Mouse (Mus musculus) lung, embryonic 14.5 days (tissue): ENCODE data around the gene Cuedc2. TPM values are rescaled to one million over a fixed set of nuclear protein-coding genes. Genes with fewer than 3 reads are reported as not detected.
A peak's percentile ranks its signal among the peaks of the same experiment; 100 is the strongest.

Source experiments
- ATAC-seq: fragments of 200-750 bp; cut with Nextera tagmentation; 2 replicates; pipeline ENCODE4 v1.8.0; 2017; ENCODE audit warnings: mild to moderate bottlenecking, moderate TSS enrichment, moderate library complexity; ENCODE audit not compliant: insufficient read depth
- DNase-seq: peaks from one replicate; pipeline ENCODE4 v3.0.0-alpha.2; 2015
- H3K27ac ChIP-seq: fragments of 300-500 bp; sonication (generic); 2 replicates; pipeline ENCODE4 v1.5.1; 2014; ENCODE audit warnings: low read depth, mild to moderate bottlenecking, moderate library complexity
- H3K27me3 ChIP-seq: fragments of 300-500 bp; sonication (generic); 2 replicates; pipeline ENCODE4 v1.6.1; 2014; ENCODE audit warnings: low read length, control low read depth; ENCODE audit not compliant: insufficient read depth
- H3K36me3 ChIP-seq: fragments of 300-500 bp; sonication (generic); 2 replicates; pipeline ENCODE4 v1.6.1; 2014; ENCODE audit warnings: control low read depth; ENCODE audit not compliant: insufficient read depth
- H3K4me1 ChIP-seq: fragments of 300-500 bp; sonication (generic); 2 replicates; pipeline ENCODE4 v1.6.1; 2014; ENCODE audit warnings: antibody characterized with exemption, control low read depth; ENCODE audit not compliant: insufficient read depth
- H3K4me2 ChIP-seq: fragments of 300-500 bp; sonication (generic); 2 replicates; pipeline ENCODE4 v1.6.1; 2014; ENCODE audit warnings: mild to moderate bottlenecking
- H3K4me3 ChIP-seq: fragments of 300-500 bp; sonication (generic); 2 replicates; pipeline ENCODE4 v1.5.1; 2014; ENCODE audit warnings: low read depth, low read length
- H3K9ac ChIP-seq: fragments of 300-500 bp; sonication (generic); 2 replicates; pipeline ENCODE4 v1.6.1; 2014
- H3K9me3 ChIP-seq: fragments of 300-500 bp; sonication (generic); 2 replicates; pipeline ENCODE4 v1.6.1; 2016; ENCODE audit warnings: low read depth, low read length, control low read depth
- CTCF ChIP-seq: IDR thresholded peaks from 2 replicates; pipeline ENCODE4 v1.5.1; 2016; ENCODE audit warnings: antibody characterized with exemption, low read depth
- WGBS: fragments of 180-500 bp; shearing (Covaris S2); extraction: QIAGEN DNeasy Blood & Tissue Kit; methylation state at CpG from one replicate; pipeline ENCODE4 v1.1.7; 2014; 5-methylcytosine and 5-hydroxymethylcytosine counted together
- polyA plus RNA-seq: library from polyadenylated mRNA; unstranded; fragments of >200 nt; fragmentation: Nextera tagmentation; extraction: Ambion mirVana; gene quantifications from 2 replicates; pipeline ENCODE4 v1.2.1, GENCODE M21; 2014

Gene Cuedc2
- polyA plus RNA-seq, 1 experiment from 2014 or later: 145 TPM

DNA sequence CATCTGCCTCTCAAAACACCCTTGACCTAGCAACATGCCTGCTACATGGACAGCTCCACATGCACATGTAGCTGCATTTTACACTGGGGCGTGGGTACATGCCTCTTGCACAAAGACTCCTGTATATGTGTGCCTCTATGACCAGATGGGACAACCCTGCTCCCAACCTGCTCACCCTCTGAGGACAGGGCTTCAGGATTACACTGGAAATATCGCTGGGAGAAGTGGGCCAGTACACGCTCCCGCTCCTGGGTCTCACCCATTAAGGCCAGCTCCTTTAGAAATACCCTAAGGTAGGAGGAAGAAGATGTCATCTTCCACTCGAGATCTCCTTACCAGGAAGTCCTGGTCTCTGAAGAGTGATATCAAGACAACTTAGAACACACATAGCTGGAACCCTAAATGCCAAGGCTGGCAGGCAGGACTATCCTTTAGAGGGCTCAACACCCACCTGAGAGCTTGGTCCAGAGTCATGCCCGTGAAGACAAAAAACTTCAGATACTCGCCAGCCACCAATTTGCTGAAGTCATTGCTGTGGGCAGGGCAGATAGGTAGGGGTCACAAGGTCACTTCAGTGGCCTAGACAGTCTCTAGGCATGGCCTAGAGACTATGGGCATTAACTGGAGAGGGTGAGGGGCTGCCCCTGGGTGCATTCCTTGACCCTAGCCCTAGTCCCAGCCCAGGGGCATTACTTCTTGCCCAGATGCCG, 18.3 kb downstream of the Cuedc2 start:
- no peak for DNase-seq
- 73% methylated on average over 8 of the region's 8 CpGs for WGBS
- no peak for ATAC-seq

DNA sequence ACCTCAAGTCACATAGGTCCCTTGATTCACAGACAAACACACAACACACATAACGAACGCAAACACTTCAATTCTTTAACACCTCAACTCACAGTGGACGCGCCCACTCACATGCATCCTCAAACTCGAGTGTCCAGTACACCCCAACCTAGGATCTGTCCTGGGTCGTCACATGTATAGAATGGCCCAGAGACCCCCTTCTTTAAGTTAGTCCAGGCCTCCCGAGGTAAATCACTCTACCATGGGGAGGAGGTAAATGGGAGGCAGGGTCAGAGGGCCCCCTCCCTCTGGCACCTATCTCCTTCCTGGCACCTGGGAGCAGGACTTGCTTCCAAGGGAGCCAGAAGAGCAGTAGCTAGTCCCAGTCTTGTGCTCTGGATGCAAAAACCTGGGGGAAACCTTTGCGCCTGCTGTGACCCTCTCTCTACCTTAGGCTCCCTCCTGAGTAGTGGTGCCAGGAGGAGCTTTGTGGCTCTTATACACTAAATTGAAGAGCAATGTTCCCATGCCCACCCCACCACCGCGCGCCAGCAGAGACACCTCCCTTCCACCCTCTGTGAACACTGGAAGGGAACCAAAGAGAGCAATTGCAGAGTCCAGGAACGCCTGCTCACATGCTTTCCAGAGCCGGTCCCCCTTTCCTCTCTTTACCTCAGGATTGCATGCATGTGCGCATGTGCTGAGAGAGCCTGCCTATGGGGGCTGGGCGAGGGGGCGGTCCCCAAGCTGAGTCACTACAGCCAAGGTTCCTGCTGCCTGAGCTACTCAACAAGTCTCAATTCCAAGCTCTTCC, 19.7 kb downstream of the Cuedc2 start:
- DNase-seq (peak; percentile 71), ATAC-seq (no peak)
- Histone ChIP-seq H3K27me3 (peaks cover 93% of the 10 kb centered on the region), H3K9me3 (no peaks in the 10 kb centered on the region), H3K27ac (no peak overlapping the region), H3K36me3 (no peaks in the 10 kb centered on the region), H3K4me1 (no peaks in the 10 kb centered on the region), H3K9ac (no peak overlapping the region), H3K4me2 (peak overlapping the region; percentile 72), H3K4me3 (peak overlapping the region; percentile 46)
- WGBS: 10% methylated on average over 16 of the region's 16 CpGs
- no peak for TF ChIP-seq CTCF

More for the DNA sequence above, 18.3 kb downstream of the Cuedc2 start:
- TF ChIP-seq CTCF: no peak
- no peak overlapping the region for H3K9ac ChIP-seq
- no peaks in the 10 kb centered on the region for H3K4me1 ChIP-seq
- no peak overlapping the region for H3K4me2 ChIP-seq
- no peaks in the 10 kb centered on the region for H3K9me3 ChIP-seq
- no peak overlapping the region for H3K4me3 ChIP-seq
- no peaks in the 10 kb centered on the region for H3K36me3 ChIP-seq
- no peak overlapping the region for H3K27ac ChIP-seq
- peaks cover 93% of the 10 kb centered on the region for H3K27me3 ChIP-seq

DNA sequence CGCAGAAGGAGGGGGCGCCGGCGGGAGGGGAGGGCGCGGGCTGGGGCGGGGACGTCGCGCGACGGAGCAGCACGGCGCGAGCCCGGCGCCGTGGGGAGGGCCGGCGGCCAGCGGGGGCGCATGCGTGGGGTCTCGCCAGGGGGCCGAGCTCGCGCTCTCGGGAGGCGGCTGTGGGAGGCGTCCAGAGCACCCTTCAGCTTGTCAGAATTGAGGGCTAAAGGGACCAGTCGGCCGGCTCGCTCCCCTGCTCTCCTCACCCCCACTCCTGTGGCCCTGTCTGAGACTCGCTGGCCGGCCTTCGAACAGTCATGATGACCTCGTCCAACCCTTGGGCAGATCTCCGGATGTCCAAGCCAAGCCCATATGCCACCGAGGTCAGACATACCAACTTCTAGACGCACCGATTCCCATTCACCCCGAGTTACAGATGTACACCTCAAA, 20.5 kb downstream of the Cuedc2 start:
- Histone ChIP-seq H3K27ac (no peak overlapping the region), H3K27me3 (peaks cover 86% of the 10 kb centered on the region), H3K36me3 (no peaks in the 10 kb centered on the region), H3K4me2 (peak overlapping the region; percentile 72), H3K9me3 (no peaks in the 10 kb centered on the region), H3K9ac (peak overlapping the region; percentile 41; the same call in 1 of the 2 replicates), H3K4me3 (peak overlapping the region; percentile 46), H3K4me1 (no peaks in the 10 kb centered on the region)
- WGBS: 1% methylated on average over 37 of the region's 42 CpGs
- DNase-seq (peak; percentile 26), ATAC-seq (peak; percentile 9; the same call in 1 of the 2 replicates)
- no peak for TF ChIP-seq CTCF

GRCm38 (mm10) chr19:46317546-46317885, 21.0 kb downstream of the Cuedc2 start:
- peak; percentile 14 for DNase-seq
- Histone ChIP-seq H3K9me3 (no peaks in the 10 kb centered on the region), H3K4me2 (peak overlapping the region; percentile 72), H3K4me1 (no peaks in the 10 kb centered on the region), H3K4me3 (peak overlapping the region; percentile 46), H3K36me3 (no peaks in the 10 kb centered on the region), H3K27me3 (peaks cover 83% of the 10 kb centered on the region), H3K27ac (no peak overlapping the region; the same call in 1 of the 2 replicates), H3K9ac (peak overlapping the region; percentile 41; the same call in 1 of the 2 replicates)
- under 1% methylated on average over 48 of the region's 48 CpGs for WGBS
- ATAC-seq: peak; percentile 5; the same call in 1 of the 2 replicates
- no peak for TF ChIP-seq CTCF

GRCm38 (mm10) chr19:46316846-46317545, 21.5 kb downstream of the Cuedc2 start:
- H3K36me3 ChIP-seq: no peaks in the 10 kb centered on the region
- no peaks in the 10 kb centered on the region for H3K4me1 ChIP-seq
- no peak for ATAC-seq
- DNase-seq: no peak
- peak overlapping the region; percentile 41; the same call in 1 of the 2 replicates for H3K9ac ChIP-seq
- peak overlapping the region; percentile 72 for H3K4me2 ChIP-seq
- H3K27me3 ChIP-seq: peaks cover 80% of the 10 kb centered on the region
- no peak overlapping the region; the same call in 1 of the 2 replicates for H3K27ac ChIP-seq
- H3K9me3 ChIP-seq: no peaks in the 10 kb centered on the region
- WGBS: 30% methylated on average over 15 of the region's 15 CpGs
- H3K4me3 ChIP-seq: peak overlapping the region; percentile 46
- TF ChIP-seq CTCF: no peak

DNA sequence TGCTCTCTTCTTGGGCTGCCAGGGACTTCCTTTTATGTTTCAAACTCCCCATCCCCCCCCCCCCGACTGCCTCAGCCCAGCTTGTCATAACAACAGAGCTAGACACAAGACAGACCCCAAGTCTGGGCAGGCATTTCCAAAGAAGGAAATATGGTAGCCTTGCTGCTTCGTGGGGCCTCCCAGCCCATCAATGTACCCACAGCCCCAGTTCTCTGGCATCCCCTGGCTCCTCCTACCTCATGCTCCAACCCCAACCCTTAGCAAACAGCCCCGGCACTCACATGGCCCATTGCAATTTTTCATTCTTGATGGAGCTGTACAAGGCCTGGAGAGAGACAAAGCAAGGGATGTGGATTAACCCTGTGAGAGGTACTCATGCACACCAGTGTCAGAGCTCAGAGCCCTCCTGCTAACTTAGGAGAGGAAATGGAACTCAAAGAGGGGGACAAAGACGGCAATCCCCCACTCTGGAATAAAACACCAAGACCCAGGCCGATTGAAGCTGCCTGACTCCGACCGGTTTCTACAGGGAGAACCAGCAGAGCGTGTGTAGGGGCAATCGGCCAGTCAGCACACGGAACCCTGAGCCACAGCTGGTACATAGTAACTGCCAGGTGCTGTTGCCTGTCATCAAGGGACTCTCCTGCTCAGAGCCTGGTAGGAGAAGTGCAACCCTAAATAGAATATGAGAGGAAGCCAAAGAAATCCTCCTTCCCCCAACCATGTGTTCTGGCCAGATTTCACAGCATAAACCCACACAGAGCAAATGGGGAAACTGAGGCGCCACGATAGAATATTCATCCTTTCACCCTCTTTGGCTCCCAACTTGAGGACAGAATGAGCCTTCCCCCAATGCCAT, 22.5 kb downstream of the Cuedc2 start:
- peak overlapping the region; percentile 72 for H3K4me2 ChIP-seq
- no peaks in the 10 kb centered on the region for H3K4me1 ChIP-seq
- no peak overlapping the region for H3K9ac ChIP-seq
- DNase-seq (no peak), ATAC-seq (peak; percentile 16; the same call in 1 of the 2 replicates)
- 44% methylated on average over 12 of the region's 12 CpGs for WGBS
- H3K27ac ChIP-seq: peak overlapping the region; percentile 42; the same call in 1 of the 2 replicates
- peaks cover 72% of the 10 kb centered on the region for H3K27me3 ChIP-seq
- peaks cover 4% of the 10 kb centered on the region; the same call in 1 of the 2 replicates for H3K36me3 ChIP-seq
- TF ChIP-seq CTCF: no peak
- H3K4me3 ChIP-seq: peak overlapping the region; percentile 46; the same call in 1 of the 2 replicates
- no peaks in the 10 kb centered on the region for H3K9me3 ChIP-seq
